Mouse (Mus musculus): ENCODE measurements at regions not wholly inside any gene's neighbourhood (a gene's known extent, or its start where the extent isn't known, plus 50 kb on each side); places are given as distances from the start of the nearest gene placed in this dataset.
A peak's percentile ranks its signal among the peaks of the same experiment; 100 is the strongest.

DNA sequence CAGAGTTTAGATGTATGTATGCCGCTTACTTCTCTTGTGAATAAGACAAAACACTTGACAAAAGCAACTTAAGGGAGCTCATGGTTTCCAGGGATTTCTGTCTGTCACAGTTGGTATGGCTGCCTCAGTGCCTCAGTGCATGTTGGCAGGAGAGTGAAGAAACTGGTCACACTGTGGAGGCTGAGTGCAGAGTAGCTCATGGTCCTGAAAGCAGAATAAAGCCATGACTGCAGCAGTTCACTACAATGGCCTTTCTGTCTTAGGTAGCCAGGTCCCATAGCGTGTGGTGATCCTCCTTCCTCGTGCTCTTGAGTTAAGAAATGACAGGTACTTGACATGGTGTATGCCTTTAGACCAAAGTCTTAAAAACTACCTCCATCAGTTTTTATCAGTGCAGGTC, 178.0 kb upstream of the Marcks start:
- DNase-seq, result no peak

- no peak for DNase-seq
These were observed 177.1 kb upstream of the Marcks start for GRCm38 (mm10) chr10:37315804-37316203.

GRCm38 (mm10) chr10:37314746-37315430, 176.2 kb upstream of the Marcks start:
- DNase-seq, result peak; percentile 24

DNA sequence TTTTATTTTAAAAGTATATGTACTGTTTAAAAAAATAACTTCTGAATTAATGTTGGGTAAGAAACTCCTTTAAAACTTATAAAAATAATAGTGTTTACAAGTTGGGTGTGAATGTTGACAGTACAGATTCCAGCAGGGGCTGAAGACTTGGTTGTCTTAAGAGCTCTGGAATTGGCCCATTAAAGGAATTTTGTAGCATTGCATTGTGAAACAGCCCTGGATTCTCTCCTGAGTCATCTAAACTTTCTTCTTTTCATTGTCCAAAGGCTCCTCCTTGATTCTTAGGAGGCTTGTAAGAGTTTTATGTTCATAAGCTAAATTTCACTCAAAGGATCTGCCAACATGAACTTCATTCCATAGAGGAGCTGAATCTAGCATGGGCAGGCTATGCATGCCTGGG, 174.7 kb upstream of the Marcks start:
- DNase-seq, result no peak

DNA sequence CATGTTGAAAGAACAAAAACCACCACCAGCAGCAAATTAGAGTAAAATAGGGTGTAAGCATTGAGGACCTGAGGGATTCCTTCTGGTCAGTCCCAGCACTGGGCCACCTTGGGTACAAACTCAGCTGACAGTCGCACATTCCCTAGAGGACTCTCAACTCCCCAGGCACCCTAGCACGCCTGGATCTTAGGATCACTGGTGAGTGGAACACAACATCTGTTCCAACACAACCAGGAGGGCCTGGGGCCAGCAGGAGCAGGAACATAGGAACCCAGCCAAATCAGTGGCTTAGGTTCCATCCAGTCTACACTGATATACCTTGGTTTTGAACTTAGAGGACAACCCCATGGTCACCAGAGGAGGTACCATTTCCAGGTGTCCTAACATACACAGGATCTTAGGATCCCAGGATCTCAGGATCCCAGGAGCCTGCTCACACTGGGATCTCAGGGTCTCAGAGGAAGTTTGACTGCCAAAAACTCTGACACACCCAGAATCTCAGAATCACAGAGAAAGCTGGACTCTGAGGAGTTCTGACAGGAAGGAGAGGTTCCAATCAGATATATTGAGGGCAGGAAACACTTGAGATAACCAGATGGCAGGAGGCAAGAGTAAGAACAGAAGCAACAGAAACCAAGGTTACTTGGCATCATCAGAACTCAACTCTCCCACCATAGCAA, 171.7 kb upstream of the Marcks start:
- DNase-seq, result no peak

DNA sequence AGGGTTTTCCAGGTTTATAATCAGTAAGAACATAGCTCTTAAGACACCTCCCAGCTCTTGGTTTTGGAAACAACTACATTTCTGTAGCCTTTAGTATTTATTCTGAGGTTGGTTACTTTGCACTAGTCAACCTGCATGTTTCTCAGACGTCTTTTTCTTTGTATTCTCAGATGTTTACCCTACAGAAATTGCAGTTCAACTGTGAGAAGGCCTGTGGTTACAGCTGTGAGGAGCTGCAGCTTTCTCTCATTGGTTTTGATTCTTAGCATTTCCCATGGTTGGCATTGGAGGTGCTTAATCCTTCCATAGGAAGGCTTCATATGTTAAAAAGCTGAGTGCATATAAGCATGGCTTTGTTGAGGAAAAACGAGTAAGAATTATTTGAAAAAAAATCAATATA, 165.9 kb upstream of the Marcks start:
- DNase-seq, result no peak

DNA sequence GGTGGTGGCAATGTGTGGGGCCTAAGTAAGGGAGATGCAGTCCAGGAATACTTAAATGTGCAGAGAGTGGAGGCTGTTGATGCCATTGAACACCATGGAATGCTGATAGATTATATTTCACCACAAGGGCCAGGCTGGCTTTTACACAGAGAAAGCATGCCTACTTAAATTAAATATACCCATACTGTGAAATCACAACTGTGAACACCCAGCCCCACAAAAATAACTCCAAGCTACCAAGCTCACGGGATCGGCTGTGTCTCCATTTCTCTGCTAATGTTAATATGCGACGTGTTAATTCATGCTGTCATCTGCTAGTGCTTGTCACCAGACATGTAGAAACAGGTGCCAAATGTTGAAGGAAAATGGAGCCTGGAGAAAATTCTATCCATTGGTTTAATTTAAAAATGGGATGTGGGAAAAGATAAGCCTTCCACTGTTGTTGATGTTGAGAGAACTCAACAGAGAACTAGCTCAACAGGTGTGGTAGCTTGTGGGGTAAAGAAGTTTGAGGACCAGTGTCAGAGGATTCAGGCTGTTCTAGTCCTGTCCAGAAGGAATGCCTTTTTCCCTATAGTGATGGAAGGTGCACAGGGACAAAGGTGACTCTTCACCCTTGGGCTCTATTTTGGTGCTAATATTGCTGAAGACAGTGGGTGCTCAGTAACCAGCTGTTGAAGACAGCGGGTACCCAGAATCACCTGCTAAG, 161.6 kb upstream of the Marcks start:
- DNase-seq, result no peak

- DNase-seq, result no peak
These were observed 160.1 kb upstream of the Marcks start for GRCm38 (mm10) chr10:37298689-37299421.

- no peak for DNase-seq
These were observed 155.5 kb upstream of the Marcks start for GRCm38 (mm10) chr10:37294231-37294630.

GRCm38 (mm10) chr10:37293292-37293691, 154.6 kb upstream of the Marcks start:
- DNase-seq, result no peak

GRCm38 (mm10) chr10:37291639-37292495, 153.1 kb upstream of the Marcks start:
- DNase-seq, result no peak

DNA sequence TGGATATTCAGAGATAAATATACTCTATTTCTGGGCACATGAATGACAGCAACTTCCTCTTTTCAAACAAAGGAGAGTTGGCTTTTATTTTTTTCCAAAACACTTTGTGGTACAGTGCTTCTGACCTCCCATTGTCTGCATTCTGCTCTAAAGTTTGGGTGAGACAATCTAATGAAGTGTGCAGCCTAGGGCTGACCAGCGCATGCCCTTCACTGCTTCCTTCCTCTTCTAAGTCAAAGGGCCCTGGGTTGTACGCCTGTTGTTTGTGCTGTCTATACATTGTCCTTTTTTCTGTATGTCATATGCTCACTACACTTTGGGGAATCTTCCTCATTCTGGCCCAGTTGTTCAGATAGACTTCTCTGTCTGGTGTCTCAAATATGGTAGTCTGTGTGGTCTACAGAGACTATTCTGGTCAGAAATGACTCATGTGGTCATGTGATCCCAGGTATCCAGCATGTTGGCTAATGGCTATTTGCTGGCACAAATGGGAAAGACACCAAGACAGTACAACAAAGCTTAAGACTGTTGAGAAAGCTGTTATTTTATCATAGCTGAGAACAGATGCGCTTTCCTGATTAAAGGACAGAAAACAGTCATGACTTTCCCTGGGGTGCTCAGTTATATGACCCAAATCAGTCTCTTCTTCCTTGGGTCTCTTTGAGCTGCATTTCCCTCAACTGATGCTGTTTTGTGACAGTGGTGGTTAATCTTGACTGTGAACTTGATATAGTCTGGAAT, 151.4 kb upstream of the Marcks start:
- DNase-seq, result no peak

DNA sequence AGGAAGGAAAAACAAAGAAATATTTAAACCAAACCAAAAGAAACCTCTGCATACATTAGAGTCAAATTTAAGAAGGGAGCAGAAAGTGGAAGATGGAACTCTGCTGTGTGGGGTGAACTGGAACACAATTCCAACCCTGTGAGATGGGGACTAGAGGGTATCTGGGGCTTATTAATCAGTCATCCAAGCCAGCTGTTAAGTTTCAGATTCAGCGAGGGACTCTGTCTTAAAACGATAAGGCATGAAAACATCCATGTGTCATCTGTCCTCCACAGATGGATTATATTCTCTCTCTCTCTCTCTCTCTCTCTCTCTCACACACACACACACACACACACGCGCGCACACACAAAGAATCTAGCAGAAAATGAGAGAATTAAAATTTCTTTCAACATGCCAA, 147.6 kb upstream of the Marcks start:
- DNase-seq, result no peak

DNA sequence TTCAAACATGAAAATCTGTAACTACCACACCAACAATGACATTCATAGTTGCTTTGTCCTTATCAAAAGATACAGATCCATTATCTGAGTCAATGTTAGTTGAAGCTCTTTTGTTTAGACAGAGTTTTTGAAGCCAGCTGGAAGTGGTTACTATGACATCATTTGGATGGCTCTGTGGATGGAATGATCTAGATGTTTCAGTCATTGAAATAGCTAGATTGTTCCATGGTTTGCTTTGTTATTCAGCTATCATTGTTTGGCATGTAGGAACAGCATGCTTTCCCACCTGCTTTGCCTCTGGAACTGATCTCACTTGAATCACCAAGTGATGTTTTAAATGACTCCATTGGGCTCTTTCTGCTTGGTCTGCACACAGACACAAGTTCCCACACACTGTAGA, 144.2 kb upstream of the Marcks start:
- no peak for DNase-seq

- DNase-seq, result no peak
These were observed 142.1 kb upstream of the Marcks start for GRCm38 (mm10) chr10:37280823-37281222.

- no peak for DNase-seq
These were observed 141.6 kb upstream of the Marcks start for GRCm38 (mm10) chr10:37280150-37280820.

DNA sequence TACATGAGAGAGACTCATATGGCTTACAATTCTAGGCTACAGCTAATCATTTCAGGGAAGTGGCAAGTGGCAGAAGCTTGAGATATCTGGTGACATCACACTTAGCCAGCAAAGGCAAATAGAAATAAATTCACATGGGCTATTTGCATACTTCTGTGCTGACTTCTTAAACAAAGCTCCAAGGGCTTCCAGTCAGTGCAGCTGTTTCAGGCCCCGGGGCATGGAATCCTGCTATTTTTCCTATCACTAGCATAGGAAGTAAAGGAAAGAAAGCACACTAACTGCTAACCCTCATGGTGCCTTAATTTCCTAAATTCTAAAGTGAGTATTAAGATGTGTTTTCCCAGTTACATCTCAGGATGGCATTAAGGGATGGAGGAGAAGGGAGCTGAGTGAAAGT, 140.6 kb upstream of the Marcks start:
- DNase-seq, result no peak

- DNase-seq, result no peak
These were observed 137.1 kb upstream of the Marcks start for GRCm38 (mm10) chr10:37275857-37276256.

- DNase-seq, result no peak
These were observed 136.6 kb upstream of the Marcks start for GRCm38 (mm10) chr10:37275271-37275670.

DNA sequence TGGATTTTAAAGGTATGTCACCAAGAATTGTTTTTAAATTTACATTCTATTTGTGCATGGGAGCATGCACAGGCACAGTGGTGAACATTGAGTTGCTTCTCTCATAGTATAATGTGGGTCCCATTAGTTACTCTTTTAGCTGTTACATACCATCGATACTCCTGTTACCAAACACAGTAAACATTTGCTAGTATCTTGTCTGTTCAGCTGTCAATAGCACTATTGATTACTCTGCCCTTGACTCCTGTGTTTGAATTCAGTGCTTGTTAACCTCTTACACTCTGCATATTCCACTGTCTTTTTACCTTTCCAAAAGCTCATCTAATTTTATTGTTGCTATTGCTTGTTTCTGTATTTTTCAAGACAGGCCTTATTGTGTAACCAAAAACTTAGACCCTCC, 133.2 kb upstream of the Marcks start:
- no peak for DNase-seq

Measured in gastrocnemius, postnatal 10 days (tissue).